8 mouse cellular contexts compared by ENCODE assay signal in the genomic region with DNA sequence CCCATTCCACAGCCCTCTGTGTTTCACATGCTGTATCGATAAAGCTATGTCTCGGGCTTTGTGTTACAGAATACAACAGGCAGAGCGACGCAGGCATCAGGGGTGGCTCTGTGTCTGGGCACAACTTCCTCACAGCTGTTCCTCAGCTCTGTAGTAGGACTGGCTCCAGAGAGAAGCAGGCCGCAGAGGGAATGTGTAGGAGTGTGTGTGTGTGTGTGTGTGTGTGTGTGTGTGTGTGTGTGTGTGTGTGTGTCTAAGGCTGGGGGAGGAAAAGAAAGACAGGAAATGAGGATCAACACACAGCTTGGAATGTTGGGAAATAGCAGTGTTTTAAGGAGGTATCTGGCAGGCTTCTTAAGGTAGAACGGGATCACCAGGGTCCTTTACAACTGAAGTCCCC.
DNase-seq lines count a peak whose midpoint lies in the region; ATAC-seq and TF ChIP-seq lines count a peak whose summit lies in the region.
"Had no signal": no experiment of that assay in that cellular context is flagged by ENCODE, and none has a peak within 500 bp of the region (broad histone marks: within the 10 kb centered on the region; RNA-seq: fewer than 3 reads in every experiment).

No protein-coding gene starts in this region.

- peak overlapping the region; percentile 33; the same call in 1 of the 2 replicates for H3K27ac ChIP-seq in stomach, embryonic 14.5 days (ENCODE audit: low read length)
- H3K27ac ChIP-seq in stomach, postnatal 0 days (replicated peaks) = no peak overlapping the region
- H3K27ac ChIP-seq in limb, embryonic 14.5 days (replicated peaks; ENCODE audit: low read depth, low read length) = peak overlapping the region; percentile 33; the same call in 1 of the 2 replicates
- H3K27ac ChIP-seq in hindbrain, embryonic 14.5 days = no peak overlapping the region

- H3K27me3 ChIP-seq in stomach, embryonic 14.5 days (ENCODE audit: control insufficient read depth, insufficient read depth, low read length) = no peaks in the 10 kb centered on the region
- H3K27me3 ChIP-seq in stomach, postnatal 0 days (ENCODE audit: control insufficient read depth, insufficient read depth, low read length) = no peaks in the 10 kb centered on the region
- H3K27me3 ChIP-seq in limb, embryonic 14.5 days (ENCODE audit: control insufficient read depth, insufficient read depth, low read length) = no peaks in the 10 kb centered on the region
- H3K27me3 ChIP-seq in hindbrain, embryonic 14.5 days (ENCODE audit: control insufficient read depth, insufficient read depth, low read length) = no peaks in the 10 kb centered on the region

- H3K4me3 ChIP-seq in stomach, embryonic 14.5 days (ENCODE audit: low read depth, low read length) = no peak overlapping the region
- no peak overlapping the region for H3K4me3 ChIP-seq in stomach, postnatal 0 days (ENCODE audit: low read depth, low read length)
- no peak overlapping the region for H3K4me3 ChIP-seq in limb, embryonic 14.5 days (replicated peaks; ENCODE audit: low read length)
- no peak overlapping the region for H3K4me3 ChIP-seq in hindbrain, embryonic 14.5 days (replicated peaks; ENCODE audit: low read length)

- 0 out of 2 replicates have a peak, but pooled peaks cover 9% of the 10 kb centered on the region for H3K4me1 ChIP-seq in stomach, embryonic 14.5 days (ENCODE audit: control insufficient read depth, insufficient read depth, low read length)
- peaks cover 15% of the 10 kb centered on the region for H3K4me1 ChIP-seq in stomach, postnatal 0 days (replicated peaks; ENCODE audit: control insufficient read depth, insufficient read depth)
- no peaks in the 10 kb centered on the region; the same call in 1 of the 2 replicates for H3K4me1 ChIP-seq in limb, embryonic 14.5 days (ENCODE audit: control insufficient read depth, insufficient read depth, low read length)
- no peaks in the 10 kb centered on the region for H3K4me1 ChIP-seq in hindbrain, embryonic 14.5 days (replicated peaks; ENCODE audit: control insufficient read depth, insufficient read depth, low read length)

- no peaks in the 10 kb centered on the region for H3K9me3 ChIP-seq in stomach, embryonic 14.5 days (ENCODE audit: control insufficient read depth, low read depth, low read length)
- no peaks in the 10 kb centered on the region for H3K9me3 ChIP-seq in stomach, postnatal 0 days (ENCODE audit: control insufficient read depth, low read length)
- no peaks in the 10 kb centered on the region for H3K9me3 ChIP-seq in limb, embryonic 14.5 days (ENCODE audit: control insufficient read depth, low read length)
- H3K9me3 ChIP-seq in hindbrain, embryonic 14.5 days (ENCODE audit: control insufficient read depth, low read length) = no peaks in the 10 kb centered on the region

- H3K9ac ChIP-seq in stomach, embryonic 14.5 days (replicated peaks; ENCODE audit: low read depth, low read length) = no peak overlapping the region
- no peak overlapping the region for H3K9ac ChIP-seq in stomach, postnatal 0 days (ENCODE audit: low read length)
- no peak overlapping the region for H3K9ac ChIP-seq in limb, embryonic 14.5 days (ENCODE audit: low read depth, low read length, severe bottlenecking)
- H3K9ac ChIP-seq in hindbrain, embryonic 14.5 days = no peak overlapping the region

- no peak for TF ChIP-seq CTCF in stomach, postnatal 0 days (IDR thresholded peaks at IDR 0.05; ENCODE audit: low read depth)

- no peak overlapping the region for H3K4me2 ChIP-seq in stomach, embryonic 14.5 days (replicated peaks; ENCODE audit: low read depth, low read length)
- H3K4me2 ChIP-seq in stomach, postnatal 0 days (replicated peaks; ENCODE audit: low read depth) = no peak overlapping the region
- no peak overlapping the region for H3K4me2 ChIP-seq in limb, embryonic 14.5 days (replicated peaks; ENCODE audit: low read depth, low read length, severe bottlenecking)
- H3K4me2 ChIP-seq in hindbrain, embryonic 14.5 days (replicated peaks) = no peak overlapping the region

- 68% methylated on average over 6 of the region's 6 CpGs for WGBS in stomach, embryonic 14.5 days
- 65% methylated on average over 6 of the region's 6 CpGs for WGBS in stomach, postnatal 0 days
- WGBS in limb, embryonic 14.5 days = 73% methylated on average over 6 of the region's 6 CpGs
- 91% methylated on average over 6 of the region's 6 CpGs for WGBS in hindbrain, embryonic 14.5 days

- intact Hi-C loops in heart, postnatal 36 days (cut with DNase I) = loop anchor here (2.0 kb wide), 1 partner anchor 54 kb away; no protein-coding TSS in a partner anchor

- no peak for TF ChIP-seq EP300 in stomach, postnatal 0 days (optimal IDR thresholded peaks at IDR 0.05)

- no peak for DNase-seq in stomach, postnatal 0 days (ENCODE audit: low spot score)
- DNase-seq in heart, postnatal 36 days = peak; percentile 49 to 52
- DNase-seq in limb, embryonic 14.5 days (ENCODE audit: low spot score) = no peak
- no peak for DNase-seq in urinary bladder, postnatal 14 days (ENCODE audit: low spot score)
- DNase-seq in cerebellum, postnatal 25 days = no peak
- DNase-seq in hindbrain, embryonic 14.5 days (ENCODE audit: low spot score) = no peak
- DNase-seq: cerebellum, adult 9-11 months had no signal

- ATAC-seq in stomach, embryonic 14.5 days (ENCODE audit: insufficient number of reproducible peaks, insufficient read depth, low FRiP score, low read depth) = no peak
- no peak for ATAC-seq in stomach, postnatal 0 days (ENCODE audit: low FRiP score, low TSS enrichment)
- ATAC-seq in limb, embryonic 14.5 days (ENCODE audit: low FRiP score, low read depth) = no peak
- no peak for ATAC-seq in hindbrain, embryonic 14.5 days (ENCODE audit: low FRiP score)

- no peak for TF ChIP-seq POLR2A in limb, embryonic 14.5 days (IDR thresholded peaks at IDR 0.05; ENCODE audit: borderline replicate concordance, extremely low read depth, insufficient read depth, insufficient read length)

- H3K36me3 ChIP-seq in stomach, embryonic 14.5 days (ENCODE audit: control insufficient read depth, insufficient read depth, low read length) = peaks cover 69% of the 10 kb centered on the region
- H3K36me3 ChIP-seq in stomach, postnatal 0 days (ENCODE audit: control insufficient read depth, insufficient read depth, low read length) = peaks cover 31% of the 10 kb centered on the region; the same call in 1 of the 2 replicates
- H3K36me3 ChIP-seq in limb, embryonic 14.5 days (ENCODE audit: control insufficient read depth, insufficient read depth, low read length) = peaks cover 95% of the 10 kb centered on the region
- peaks cover 5% of the 10 kb centered on the region; the same call in 1 of the 2 replicates for H3K36me3 ChIP-seq in hindbrain, embryonic 14.5 days (replicated peaks; ENCODE audit: control insufficient read depth, insufficient read depth)

Comparison
In these comparisons a context has a peak if more than half of its experiments do, and no peak if none do; other contexts are left out.
1. H3K27ac ChIP-seq: peak in stomach, embryonic 14.5 days (single experiment) and limb, embryonic 14.5 days (single experiment); none in stomach, postnatal 0 days (single experiment) and hindbrain, embryonic 14.5 days (single experiment).
2. DNase-seq: peak in heart, postnatal 36 days (2 of 2); none in stomach, postnatal 0 days (single experiment), limb, embryonic 14.5 days (single experiment), urinary bladder, postnatal 14 days (single experiment), cerebellum, postnatal 25 days (0 of 2) and hindbrain, embryonic 14.5 days (single experiment).